Mouse (Mus musculus): ENCODE data around the gene Dlgap4. TPM values are rescaled to one million over a fixed set of nuclear protein-coding genes. Genes with fewer than 3 reads are reported as not detected.

The Dlgap4 gene
- total and polyA plus RNA-seq, 2 experiments from 2014 or later = 166 to 173 TPM

- no peaks in the 10 kb centered on the region for H3K27me3 ChIP-seq (ENCODE audit: insufficient read depth, low read length)
- WGBS = 50% methylated on average over 2 of the region's 2 CpGs
- no peak overlapping the region for H3K27ac ChIP-seq
- TF ChIP-seq CTCF (IDR thresholded peaks at IDR 0.05; ENCODE audit: low read depth) = peak; percentile 94
- H3K36me3 ChIP-seq (ENCODE audit: insufficient read depth, low read length) = no peaks in the 10 kb centered on the region
- ATAC-seq (peak; percentile 49; the same call in 1 of the 2 replicates), DNase-seq (ENCODE audit: low spot score) (peak; percentile 88)
- H3K9me3 ChIP-seq (ENCODE audit: low read length) = no peaks in the 10 kb centered on the region
- H3K4me1 ChIP-seq (ENCODE audit: insufficient read depth, low read length) = no peaks in the 10 kb centered on the region
- H3K9ac ChIP-seq (replicated peaks; ENCODE audit: low read length) = no peak overlapping the region
- H3K4me3 ChIP-seq (ENCODE audit: low read length) = no peak overlapping the region
- H3K4me2 ChIP-seq (ENCODE audit: low read depth, low read length) = no peak overlapping the region
Measured at GRCm38 (mm10) chr2:156809579-156809978, 196.1 kb downstream of the Dlgap4 start.

DNA sequence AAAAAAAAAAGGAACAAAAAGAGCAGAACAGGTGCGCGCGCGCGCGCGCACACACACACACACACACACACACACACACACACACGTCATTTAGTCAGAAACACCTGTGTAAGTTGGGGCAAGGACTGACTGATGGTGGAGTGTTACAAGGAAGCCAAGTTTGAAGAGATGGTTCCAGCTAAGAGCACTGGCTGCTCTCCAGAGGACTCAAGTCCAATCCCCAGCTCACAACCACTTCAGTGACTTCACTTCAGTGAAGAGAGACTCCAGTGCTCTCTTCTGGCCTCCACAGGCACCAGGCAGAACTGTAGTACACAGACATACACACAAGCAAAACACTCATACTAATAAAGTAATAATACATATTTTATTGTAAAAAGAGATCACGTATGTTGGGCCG, 197.2 kb downstream of the Dlgap4 start:
- WGBS = 97% methylated on average over 10 of the region's 10 CpGs
- Histone ChIP-seq H3K27me3 (ENCODE audit: insufficient read depth, low read length) (no peaks in the 10 kb centered on the region), H3K9ac (replicated peaks; ENCODE audit: low read length) (no peak overlapping the region), H3K9me3 (ENCODE audit: low read length) (no peaks in the 10 kb centered on the region), H3K4me1 (ENCODE audit: insufficient read depth, low read length) (no peaks in the 10 kb centered on the region), H3K4me2 (ENCODE audit: low read depth, low read length) (no peak overlapping the region), H3K27ac (no peak overlapping the region), H3K4me3 (ENCODE audit: low read length) (no peak overlapping the region), H3K36me3 (ENCODE audit: insufficient read depth, low read length) (no peaks in the 10 kb centered on the region)
- DNase-seq (ENCODE audit: low spot score) (peak; percentile 3), ATAC-seq (no peak)
- no peak for TF ChIP-seq CTCF (IDR thresholded peaks at IDR 0.05; ENCODE audit: low read depth)

GRCm38 (mm10) chr2:156811556-156811955, 198.1 kb downstream of the Dlgap4 start:
- Histone ChIP-seq H3K9me3 (ENCODE audit: low read length) (no peaks in the 10 kb centered on the region), H3K27ac (no peak overlapping the region), H3K36me3 (ENCODE audit: insufficient read depth, low read length) (no peaks in the 10 kb centered on the region), H3K4me1 (ENCODE audit: insufficient read depth, low read length) (no peaks in the 10 kb centered on the region), H3K4me3 (ENCODE audit: low read length) (no peak overlapping the region), H3K27me3 (ENCODE audit: insufficient read depth, low read length) (no peaks in the 10 kb centered on the region), H3K9ac (replicated peaks; ENCODE audit: low read length) (no peak overlapping the region), H3K4me2 (ENCODE audit: low read depth, low read length) (no peak overlapping the region)
- TF ChIP-seq CTCF (IDR thresholded peaks at IDR 0.05; ENCODE audit: low read depth) = no peak
- ATAC-seq (no peak), DNase-seq (ENCODE audit: low spot score) (no peak)
- 81% methylated on average over 5 of the region's 5 CpGs for WGBS

Other genes starting within 250 kb of the Dlgap4 start
- gene Epb41l1, start 192.8 kb upstream of the Dlgap4 start, total RNA-seq (2014; rRNA removed) = 228 and 259 TPM in 2 replicates
- 10.7 and 11.2 TPM in 2 replicates for gene Epb41l1, start 192.8 kb upstream of the Dlgap4 start, polyA plus RNA-seq (2015; fragmentation: Nextera tagmentation; extraction: Ambion mirVana)
- 47.4 and 61.6 TPM in 2 replicates for gene Aar2, start 66.1 kb upstream of the Dlgap4 start, total RNA-seq (2014; rRNA removed)
- gene Aar2, start 66.1 kb upstream of the Dlgap4 start, polyA plus RNA-seq (2015; fragmentation: Nextera tagmentation; extraction: Ambion mirVana) = 39.2 and 40.3 TPM in 2 replicates
- gene Myl9, start 161.7 kb downstream of the Dlgap4 start, total RNA-seq (2014; rRNA removed) = 38.4 and 41.7 TPM in 2 replicates
- gene Myl9, start 161.7 kb downstream of the Dlgap4 start, polyA plus RNA-seq (2015; fragmentation: Nextera tagmentation; extraction: Ambion mirVana) = 32.5 and 38.4 TPM in 2 replicates
- 18.2 and 26.6 TPM in 2 replicates for gene Tgif2, start 226.3 kb downstream of the Dlgap4 start, total RNA-seq (2014; rRNA removed)
- gene Tgif2, start 226.3 kb downstream of the Dlgap4 start, polyA plus RNA-seq (2015; fragmentation: Nextera tagmentation; extraction: Ambion mirVana) = 12.6 and 14.4 TPM in 2 replicates
- gene 4930518I15Rik, start 244.2 kb downstream of the Dlgap4 start, total RNA-seq (2014; rRNA removed) = 1.7 and 4.4 TPM in 2 replicates
- gene 4930518I15Rik, start 244.2 kb downstream of the Dlgap4 start, polyA plus RNA-seq (2015; fragmentation: Nextera tagmentation; extraction: Ambion mirVana) = 3.6 and 3.8 TPM in 2 replicates
- gene Rab5if, start 249.4 kb downstream of the Dlgap4 start, total RNA-seq (2014; rRNA removed) = 131 and 135 TPM in 2 replicates
- 158 and 160 TPM in 2 replicates for gene Rab5if, start 249.4 kb downstream of the Dlgap4 start, polyA plus RNA-seq (2015; fragmentation: Nextera tagmentation; extraction: Ambion mirVana)